Mouse (Mus musculus): ENCODE measurements around the gene 4930452B06Rik.

Gene 4930452B06Rik

GRCm38 (mm10) chr14:8478098-8478497 is 187.9 kb downstream of the 4930452B06Rik start:
- H3K36me3 ChIP-seq (ENCODE audit: insufficient read depth, low read length), result no peaks in the 10 kb centered on the region
- H3K9me3 ChIP-seq (ENCODE audit: low read length), result no peaks in the 10 kb centered on the region
- no peaks in the 10 kb centered on the region for H3K27me3 ChIP-seq (ENCODE audit: insufficient read depth, low read length)
- no peak overlapping the region for H3K4me3 ChIP-seq (replicated peaks; ENCODE audit: low read length)
- no peak for TF ChIP-seq NANOG (IDR thresholded peaks at IDR 0.05; ENCODE audit: borderline replicate concordance, low read length)
- no peak for TF ChIP-seq POU5F1 (IDR thresholded peaks at IDR 0.05; ENCODE audit: borderline replicate concordance, low read length)
- TF ChIP-seq CTCF (conservative IDR thresholded peaks at IDR 0.05; ENCODE audit: low read length), result no peak
- H3K4me1 ChIP-seq (replicated peaks; ENCODE audit: low read depth, low read length), result no peaks in the 10 kb centered on the region

GRCm38 (mm10) chr14:8477348-8477747 is 188.7 kb downstream of the 4930452B06Rik start:
- Histone ChIP-seq H3K4me1 (replicated peaks; ENCODE audit: low read depth, low read length) (no peaks in the 10 kb centered on the region), H3K4me3 (replicated peaks; ENCODE audit: low read length) (no peak overlapping the region), H3K36me3 (ENCODE audit: insufficient read depth, low read length) (no peaks in the 10 kb centered on the region), H3K27me3 (ENCODE audit: insufficient read depth, low read length) (no peaks in the 10 kb centered on the region), H3K9me3 (ENCODE audit: low read length) (no peaks in the 10 kb centered on the region)
- TF ChIP-seq POU5F1 (IDR thresholded peaks at IDR 0.05; ENCODE audit: borderline replicate concordance, low read length) (no peak), CTCF (conservative IDR thresholded peaks at IDR 0.05; ENCODE audit: low read length) (no peak), NANOG (IDR thresholded peaks at IDR 0.05; ENCODE audit: borderline replicate concordance, low read length) (no peak)

GRCm38 (mm10) chr14:8476606-8477005 is 189.4 kb downstream of the 4930452B06Rik start:
- H3K4me3 ChIP-seq (replicated peaks; ENCODE audit: low read length), result no peak overlapping the region
- TF ChIP-seq POU5F1 (IDR thresholded peaks at IDR 0.05; ENCODE audit: borderline replicate concordance, low read length), result no peak
- TF ChIP-seq CTCF (conservative IDR thresholded peaks at IDR 0.05; ENCODE audit: low read length), result peak; percentile 58
- H3K36me3 ChIP-seq (ENCODE audit: insufficient read depth, low read length), result no peaks in the 10 kb centered on the region
- H3K27me3 ChIP-seq (ENCODE audit: insufficient read depth, low read length), result no peaks in the 10 kb centered on the region
- H3K4me1 ChIP-seq (replicated peaks; ENCODE audit: low read depth, low read length), result no peaks in the 10 kb centered on the region
- no peaks in the 10 kb centered on the region for H3K9me3 ChIP-seq (ENCODE audit: low read length)

- TF ChIP-seq NANOG (IDR thresholded peaks at IDR 0.05; ENCODE audit: borderline replicate concordance, low read length), result no peak
- no peak for TF ChIP-seq CTCF (conservative IDR thresholded peaks at IDR 0.05; ENCODE audit: low read length)
- no peak for TF ChIP-seq POU5F1 (IDR thresholded peaks at IDR 0.05; ENCODE audit: borderline replicate concordance, low read length)
- no peaks in the 10 kb centered on the region for H3K9me3 ChIP-seq (ENCODE audit: low read length)
- no peaks in the 10 kb centered on the region for H3K36me3 ChIP-seq (ENCODE audit: insufficient read depth, low read length)
- no peaks in the 10 kb centered on the region for H3K27me3 ChIP-seq (ENCODE audit: insufficient read depth, low read length)
- no peak overlapping the region for H3K4me3 ChIP-seq (replicated peaks; ENCODE audit: low read length)
- no peaks in the 10 kb centered on the region for H3K4me1 ChIP-seq (replicated peaks; ENCODE audit: low read depth, low read length)
Observed at GRCm38 (mm10) chr14:8475851-8476250, 190.2 kb downstream of the 4930452B06Rik start.

- H3K36me3 ChIP-seq (ENCODE audit: insufficient read depth, low read length), result no peaks in the 10 kb centered on the region
- H3K9me3 ChIP-seq (ENCODE audit: low read length), result no peaks in the 10 kb centered on the region
- H3K4me1 ChIP-seq (replicated peaks; ENCODE audit: low read depth, low read length), result no peaks in the 10 kb centered on the region
- no peaks in the 10 kb centered on the region for H3K27me3 ChIP-seq (ENCODE audit: insufficient read depth, low read length)
- TF ChIP-seq POU5F1 (IDR thresholded peaks at IDR 0.05; ENCODE audit: borderline replicate concordance, low read length) (no peak), NANOG (IDR thresholded peaks at IDR 0.05; ENCODE audit: borderline replicate concordance, low read length) (no peak), CTCF (conservative IDR thresholded peaks at IDR 0.05; ENCODE audit: low read length) (no peak)
- no peak overlapping the region for H3K4me3 ChIP-seq (replicated peaks; ENCODE audit: low read length)
Observed at GRCm38 (mm10) chr14:8472884-8473283, 193.2 kb downstream of the 4930452B06Rik start.

- H3K9me3 ChIP-seq (ENCODE audit: low read length), result no peaks in the 10 kb centered on the region
- TF ChIP-seq POU5F1 (IDR thresholded peaks at IDR 0.05; ENCODE audit: borderline replicate concordance, low read length) (no peak), CTCF (conservative IDR thresholded peaks at IDR 0.05; ENCODE audit: low read length) (no peak), NANOG (IDR thresholded peaks at IDR 0.05; ENCODE audit: borderline replicate concordance, low read length) (no peak)
- no peaks in the 10 kb centered on the region for H3K27me3 ChIP-seq (ENCODE audit: insufficient read depth, low read length)
- H3K36me3 ChIP-seq (ENCODE audit: insufficient read depth, low read length), result no peaks in the 10 kb centered on the region
- H3K4me1 ChIP-seq (replicated peaks; ENCODE audit: low read depth, low read length), result peaks cover 19% of the 10 kb centered on the region
- H3K4me3 ChIP-seq (replicated peaks; ENCODE audit: low read length), result no peak overlapping the region
Observed at GRCm38 (mm10) chr14:8464401-8465154, 201.5 kb downstream of the 4930452B06Rik start.

GRCm38 (mm10) chr14:8462973-8463372 is 203.1 kb downstream of the 4930452B06Rik start:
- H3K4me3 ChIP-seq (replicated peaks; ENCODE audit: low read length), result no peak overlapping the region
- H3K9me3 ChIP-seq (ENCODE audit: low read length), result no peaks in the 10 kb centered on the region
- H3K27me3 ChIP-seq (ENCODE audit: insufficient read depth, low read length), result no peaks in the 10 kb centered on the region
- no peaks in the 10 kb centered on the region for H3K36me3 ChIP-seq (ENCODE audit: insufficient read depth, low read length)
- TF ChIP-seq POU5F1 (IDR thresholded peaks at IDR 0.05; ENCODE audit: borderline replicate concordance, low read length), result no peak
- no peak for TF ChIP-seq NANOG (IDR thresholded peaks at IDR 0.05; ENCODE audit: borderline replicate concordance, low read length)
- no peak for TF ChIP-seq CTCF (conservative IDR thresholded peaks at IDR 0.05; ENCODE audit: low read length)
- peaks cover 33% of the 10 kb centered on the region for H3K4me1 ChIP-seq (replicated peaks; ENCODE audit: low read depth, low read length)

- no peaks in the 10 kb centered on the region for H3K9me3 ChIP-seq (ENCODE audit: low read length)
- peaks cover 33% of the 10 kb centered on the region for H3K4me1 ChIP-seq (replicated peaks; ENCODE audit: low read depth, low read length)
- no peaks in the 10 kb centered on the region for H3K27me3 ChIP-seq (ENCODE audit: insufficient read depth, low read length)
- no peak overlapping the region for H3K4me3 ChIP-seq (replicated peaks; ENCODE audit: low read length)
- H3K36me3 ChIP-seq (ENCODE audit: insufficient read depth, low read length), result no peaks in the 10 kb centered on the region
- no peak for TF ChIP-seq CTCF (conservative IDR thresholded peaks at IDR 0.05; ENCODE audit: low read length)
- no peak for TF ChIP-seq POU5F1 (IDR thresholded peaks at IDR 0.05; ENCODE audit: borderline replicate concordance, low read length)
- no peak for TF ChIP-seq NANOG (IDR thresholded peaks at IDR 0.05; ENCODE audit: borderline replicate concordance, low read length)
Observed at GRCm38 (mm10) chr14:8462321-8462909, 203.6 kb downstream of the 4930452B06Rik start.

All from E14TG2a.4 (cell line).